Mouse (Mus musculus) neutrophil, adult 5-6 weeks (primary cell): Measurements from ENCODE around the gene Robo1. TPM values are rescaled to one million over a fixed set of nuclear protein-coding genes. Genes with fewer than 3 reads are reported as not detected.

Experiments used
- ATAC-seq: fragments of 151-379, 151-347 bp; 2 replicates; pipeline ENCODE4 v1.8.0; 2017; ENCODE audit warnings: mild to moderate bottlenecking, moderate TSS enrichment; ENCODE audit not compliant: insufficient number of reproducible peaks, poor library complexity, low FRiP score, severe bottlenecking; ENCODE audit errors: extremely low read depth
- total RNA-seq: library from RNA; stranded (forward); fragments of 200-1000 nt; gene quantifications from 2 replicates; pipeline ENCODE4 v1.2.3, GENCODE M21; 2017

The Robo1 gene
- total RNA-seq, 1 experiment from 2014 or later, result not detected

DNA sequence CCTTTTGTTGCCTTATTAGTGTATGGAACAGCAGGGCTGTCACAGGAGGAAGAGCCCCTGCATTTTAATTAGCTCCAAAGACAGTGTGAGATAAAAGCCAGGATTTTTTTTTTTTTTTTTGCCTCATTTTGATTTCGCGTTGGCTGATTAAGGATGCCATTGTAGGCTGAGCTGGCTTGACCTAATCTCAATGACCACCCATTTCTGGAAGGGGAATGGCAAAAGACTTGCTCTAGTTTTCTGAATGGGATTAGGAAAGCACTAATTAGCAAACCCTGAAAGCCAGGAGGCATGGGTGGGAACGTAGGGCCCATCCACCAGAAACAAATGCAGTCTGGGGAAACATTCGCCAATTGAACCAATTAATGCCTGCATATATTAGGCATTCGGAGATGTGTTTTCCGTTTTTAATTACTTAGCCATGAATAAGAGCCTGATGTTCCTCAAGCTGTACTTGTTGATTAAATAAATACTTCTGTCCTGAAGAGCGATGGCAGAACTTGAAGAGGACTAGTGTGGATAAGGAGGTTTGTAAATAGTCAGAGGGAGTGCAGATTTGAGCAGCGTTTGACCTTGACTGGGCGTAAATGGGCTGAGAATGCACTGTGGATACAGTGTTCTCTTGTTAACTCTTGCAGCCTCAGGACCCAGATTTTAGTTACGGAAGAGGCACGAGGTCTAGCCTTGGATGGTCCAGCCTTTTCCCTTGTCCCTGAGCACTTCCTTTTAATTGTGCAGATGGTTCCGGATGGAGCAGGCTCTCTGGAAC, 391.3 kb downstream of the Robo1 start:
- ATAC-seq, result no peak

DNA sequence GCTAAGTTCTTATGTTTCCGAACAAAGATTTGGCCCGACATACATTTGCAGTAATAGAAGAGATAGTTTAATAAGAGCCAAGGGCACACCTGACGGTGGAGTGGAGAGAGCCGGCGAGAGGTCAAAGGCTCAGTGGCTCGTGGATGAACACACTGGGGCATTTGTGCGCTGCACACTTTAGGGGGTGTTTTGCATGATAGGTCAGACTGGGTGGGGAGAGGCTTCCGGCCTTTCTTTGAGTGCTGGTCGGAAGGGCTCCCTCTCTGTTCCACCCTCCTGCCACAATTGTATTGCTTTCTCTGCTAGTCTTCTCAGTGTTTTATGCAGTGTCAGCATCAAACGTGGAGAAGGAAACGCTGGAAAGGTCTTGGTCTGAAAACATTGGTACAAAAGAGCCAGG, 392.2 kb downstream of the Robo1 start:
- ATAC-seq, result no peak

DNA sequence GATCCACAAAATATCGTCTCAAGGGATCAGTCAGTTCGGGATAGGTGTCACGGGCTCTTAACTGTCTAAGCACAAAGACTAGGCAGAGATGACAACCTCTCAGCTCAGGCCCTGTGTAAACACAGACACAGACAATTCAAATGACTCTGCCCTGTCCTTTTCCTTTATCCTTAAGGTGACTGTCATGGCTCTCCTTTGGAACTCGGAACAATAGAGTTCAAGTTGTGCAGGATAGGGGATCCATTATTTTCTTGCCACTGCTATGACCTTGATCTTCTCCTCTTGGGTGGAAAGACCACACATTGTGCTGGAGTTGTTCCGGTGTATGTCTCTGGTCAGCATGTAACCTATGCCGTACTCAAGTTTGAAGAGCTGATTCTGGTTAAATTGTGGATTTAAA, 395.4 kb downstream of the Robo1 start:
- no peak for ATAC-seq

DNA sequence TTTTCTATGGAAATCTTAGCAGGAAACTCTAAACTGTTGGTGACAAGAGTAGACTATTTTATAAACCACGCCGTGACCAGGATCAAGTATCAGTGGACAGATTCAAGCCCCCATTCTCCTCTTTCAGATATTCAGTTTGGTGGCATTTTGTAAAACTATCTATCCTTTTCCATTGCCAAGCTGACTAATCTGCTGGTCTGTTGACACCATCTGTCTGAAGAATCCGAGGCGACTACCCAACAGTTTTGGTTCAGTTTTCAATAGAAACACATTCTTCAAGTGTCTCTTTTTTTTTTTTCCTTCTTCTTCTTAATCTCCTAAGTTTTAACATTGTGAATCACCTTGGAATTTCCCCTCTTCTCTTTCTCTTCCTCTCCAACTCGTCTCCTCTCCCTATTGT, 397.7 kb downstream of the Robo1 start:
- no peak for ATAC-seq

DNA sequence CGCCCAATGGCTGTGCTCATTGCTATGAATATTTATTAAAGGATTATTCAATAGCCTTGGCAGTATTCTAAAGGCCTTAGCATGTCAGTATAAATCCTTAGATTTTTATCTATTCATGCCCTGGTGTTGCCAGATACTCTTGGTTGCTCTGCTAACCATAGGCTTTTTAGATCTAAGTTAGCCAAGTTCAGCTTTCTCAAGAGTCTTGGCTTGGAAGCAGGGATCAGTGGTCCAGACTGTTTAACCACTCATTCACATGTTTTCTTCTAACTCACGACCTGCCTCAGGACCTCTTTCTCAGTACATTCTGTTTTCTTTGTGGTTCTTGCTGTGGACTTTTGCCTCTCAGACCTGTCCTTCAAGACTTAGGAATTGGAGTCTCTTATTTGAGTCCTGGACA, 400.4 kb downstream of the Robo1 start:
- no peak for ATAC-seq

DNA sequence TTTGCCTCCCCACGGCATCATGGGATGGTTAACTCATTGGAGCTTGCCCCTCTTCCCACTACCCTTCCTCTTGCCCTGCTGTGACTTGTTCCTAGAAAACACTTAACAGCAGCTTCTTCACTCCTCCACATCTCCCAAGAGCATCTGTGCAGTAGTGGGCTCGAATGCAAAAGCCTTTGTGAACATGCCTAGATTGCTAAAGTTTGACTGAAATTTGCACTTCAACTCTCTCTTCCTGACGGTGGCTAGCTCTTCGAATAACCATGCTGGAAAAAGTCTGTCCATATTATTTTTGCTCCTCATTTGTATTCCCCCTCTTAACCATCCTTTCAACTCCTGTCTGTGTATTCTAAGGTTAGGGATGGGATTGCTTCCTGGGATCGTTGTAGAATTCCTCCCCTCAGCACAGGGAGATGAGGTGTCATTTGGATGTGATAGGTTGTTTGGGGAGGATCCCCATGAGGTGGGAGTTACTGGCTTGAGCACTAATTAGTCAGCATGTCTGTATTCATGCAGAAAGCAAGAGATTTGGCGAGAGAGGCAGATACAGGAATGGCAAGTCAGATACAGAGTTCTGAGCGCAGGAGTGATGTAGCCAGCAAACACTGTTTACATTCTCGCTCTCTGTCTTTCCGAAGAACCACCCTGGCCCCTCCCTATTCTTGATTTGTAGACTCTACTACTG, 409.2 kb downstream of the Robo1 start:
- no peak for ATAC-seq

DNA sequence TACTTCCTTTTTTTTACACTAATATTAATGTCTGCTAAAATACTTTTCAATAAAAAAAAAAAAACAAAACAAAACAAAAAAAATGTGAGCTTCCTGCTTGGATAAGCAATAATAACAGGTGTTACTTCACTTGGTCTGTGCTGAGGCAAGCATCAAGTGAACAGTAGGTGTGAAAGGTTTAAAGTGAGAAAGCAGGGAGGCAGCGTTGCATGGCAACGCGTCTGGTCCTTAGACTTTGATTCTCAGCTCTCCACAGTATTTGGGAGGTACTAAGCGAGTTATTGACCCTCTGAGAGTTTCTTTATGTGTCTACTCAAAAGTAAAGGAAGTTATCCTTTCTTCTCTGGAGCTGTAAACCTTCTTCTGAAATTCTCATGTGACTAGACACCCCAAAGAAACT, 411.0 kb downstream of the Robo1 start:
- ATAC-seq, result no peak

DNA sequence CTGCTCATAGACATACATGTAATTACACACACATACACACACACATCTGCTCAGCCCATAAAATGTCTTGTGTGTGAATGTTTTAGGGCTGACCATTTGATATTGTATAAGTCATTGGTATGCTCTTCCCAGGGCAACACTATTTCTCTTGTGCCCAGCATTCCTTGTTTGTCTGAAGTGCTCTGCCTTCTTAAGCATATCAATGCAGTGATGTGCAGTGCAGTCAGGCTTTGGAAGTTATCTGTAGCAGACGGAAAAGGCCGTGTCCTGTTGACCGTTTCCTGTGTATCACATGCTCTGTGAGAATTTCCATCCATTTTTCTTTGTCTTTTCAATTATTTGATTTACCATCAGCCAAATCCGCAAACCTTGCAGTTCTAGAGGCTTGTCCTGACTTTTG, 412.9 kb downstream of the Robo1 start:
- ATAC-seq, result no peak

DNA sequence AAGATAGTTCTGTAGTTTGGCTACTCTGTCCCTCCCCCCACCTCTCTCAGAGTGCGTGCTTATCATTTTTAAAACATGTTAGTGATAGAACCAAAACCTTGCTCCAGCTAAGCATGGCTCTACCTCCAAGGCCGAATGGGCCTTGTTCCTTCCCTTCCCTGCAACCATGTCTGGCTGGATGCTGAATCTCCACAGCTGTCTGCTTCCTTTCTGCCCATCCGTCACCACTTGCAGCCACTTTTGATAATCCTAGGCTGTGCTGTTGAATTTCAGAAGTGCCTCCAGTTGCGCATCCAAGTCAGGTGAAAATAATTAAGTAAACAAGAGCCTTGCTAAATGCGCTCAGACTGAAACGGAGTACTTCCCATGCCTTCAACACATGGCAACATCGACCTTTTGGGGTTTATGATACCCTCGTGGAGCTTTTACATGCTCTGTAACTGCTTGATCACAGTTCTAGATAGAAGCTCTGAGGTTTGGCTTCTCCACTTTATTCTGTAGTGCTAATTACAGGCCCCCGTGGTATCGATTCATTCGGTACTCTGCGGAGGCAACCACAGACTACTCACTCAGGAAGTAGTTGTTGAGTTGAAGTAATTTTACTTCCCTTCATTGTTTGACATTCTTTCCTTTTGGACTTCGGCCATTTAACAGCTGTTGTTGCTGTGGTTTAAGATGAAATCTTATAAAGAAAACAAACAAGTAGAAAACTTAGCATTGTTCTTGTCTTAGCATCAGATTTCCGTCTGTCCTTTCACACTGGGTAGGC, 413.8 kb downstream of the Robo1 start:
- no peak for ATAC-seq

DNA sequence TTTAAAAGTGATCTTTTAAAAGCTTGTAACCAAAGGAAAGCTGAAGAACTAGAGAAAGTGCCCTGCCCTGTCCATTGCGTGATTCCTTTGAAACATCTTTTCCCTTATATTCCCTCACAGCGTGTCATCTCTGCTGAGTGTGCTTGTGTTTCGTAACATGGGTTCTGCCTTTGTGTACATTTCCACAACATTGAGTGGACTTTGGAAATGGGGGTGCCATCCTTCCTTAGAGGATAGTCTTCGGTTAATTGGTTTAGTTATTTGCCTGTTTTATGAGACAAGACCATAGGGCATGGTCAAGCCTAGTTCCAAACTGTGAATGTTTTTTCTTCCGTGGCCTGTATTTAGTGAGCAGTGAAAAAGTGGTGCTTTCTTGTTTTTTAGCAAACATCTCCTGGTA, 426.1 kb downstream of the Robo1 start:
- ATAC-seq, result no peak

DNA sequence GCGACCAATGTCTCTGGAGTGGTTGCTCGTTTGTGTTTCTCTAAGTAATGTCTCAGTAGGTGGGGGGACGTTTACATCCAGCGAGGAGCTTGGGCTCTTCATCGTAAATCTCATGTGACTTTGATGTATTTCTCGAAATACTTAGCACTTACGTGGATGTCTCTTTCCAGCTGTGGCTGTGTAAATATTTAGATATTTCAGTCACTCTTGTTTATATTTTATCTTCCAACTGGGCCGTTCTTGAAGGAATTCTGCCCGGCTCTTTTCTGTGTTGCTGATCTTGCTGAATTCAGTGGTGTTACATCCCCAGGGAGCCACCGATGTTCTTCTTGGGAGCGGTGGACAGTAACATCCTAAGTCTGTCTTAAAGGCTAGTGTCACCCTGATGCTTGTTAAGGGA, 427.1 kb downstream of the Robo1 start:
- no peak for ATAC-seq

DNA sequence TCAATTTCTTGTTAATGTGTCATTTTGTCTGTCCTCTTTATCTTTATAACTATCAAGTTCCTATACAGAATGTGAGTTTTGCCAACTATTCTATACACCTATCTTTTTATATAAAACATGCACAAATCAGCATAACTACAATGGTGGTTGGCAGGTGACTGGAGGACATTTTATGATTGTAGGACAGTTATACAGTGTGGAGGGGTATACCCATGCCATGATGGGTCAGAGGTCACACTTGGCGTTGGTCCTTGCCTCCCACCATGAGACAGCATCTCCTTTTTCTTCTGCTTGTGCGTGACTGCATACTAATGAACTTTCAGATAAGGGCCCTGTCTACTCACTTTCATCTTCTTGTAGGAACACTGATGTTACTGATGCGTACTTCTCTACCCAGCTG, 427.5 kb downstream of the Robo1 start:
- ATAC-seq, result no peak

DNA sequence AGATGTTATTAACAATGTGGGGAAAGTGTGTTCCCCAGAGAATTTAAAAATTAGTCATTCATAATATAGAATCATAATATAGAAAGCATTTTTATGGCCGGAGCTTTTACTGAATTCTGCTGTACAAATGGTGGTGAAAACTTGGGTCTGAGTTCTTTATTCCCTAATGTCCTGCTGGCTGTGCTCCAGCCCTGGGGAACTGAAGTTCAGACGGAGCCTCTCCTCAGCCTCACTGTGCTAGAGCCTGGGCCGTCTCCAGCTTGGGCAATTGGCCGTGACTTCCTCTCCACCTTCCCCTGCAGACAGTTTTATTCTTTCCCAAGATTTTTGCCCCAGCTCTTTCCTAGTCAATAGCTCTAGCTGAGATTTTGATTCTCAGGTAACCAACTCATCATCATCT, 429.0 kb downstream of the Robo1 start:
- ATAC-seq, result no peak

DNA sequence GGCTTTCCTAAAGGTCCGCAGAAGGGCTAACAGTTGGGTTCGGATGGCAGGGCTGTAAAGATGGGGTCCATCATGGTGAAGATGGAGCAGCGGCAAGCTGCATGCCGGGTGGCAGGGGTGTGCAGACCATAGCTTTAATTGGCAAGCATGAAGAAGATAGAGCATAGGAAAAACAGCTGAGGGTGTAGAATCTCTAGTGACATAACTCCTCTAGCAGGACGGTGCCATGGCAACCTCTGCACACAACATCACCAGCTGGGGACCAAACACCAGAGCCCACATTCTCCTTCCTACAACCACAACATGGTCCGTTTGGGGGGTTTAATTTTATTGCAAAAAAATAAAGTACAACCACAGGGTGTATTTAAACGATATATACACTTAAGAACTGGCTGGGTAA, 432.1 kb downstream of the Robo1 start:
- ATAC-seq, result no peak

DNA sequence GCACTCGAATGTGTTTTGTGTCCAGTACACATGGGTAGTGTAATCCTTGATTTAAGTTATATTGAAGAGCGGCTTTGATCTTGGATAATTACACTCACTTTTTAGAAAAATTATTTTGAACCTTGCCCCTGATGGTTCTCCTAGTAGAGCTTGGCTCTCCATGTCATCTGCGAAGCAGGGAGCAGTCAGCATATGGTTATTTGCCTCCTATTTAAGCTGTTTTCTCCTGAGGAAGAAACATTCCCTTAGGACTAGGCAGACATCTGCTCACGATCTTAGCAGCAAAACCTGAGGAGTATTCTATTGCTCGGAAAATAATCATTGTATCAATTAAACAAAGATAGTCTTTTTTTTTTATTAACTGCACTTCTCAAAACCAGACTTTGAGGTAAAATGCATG, 439.6 kb downstream of the Robo1 start:
- no peak for ATAC-seq

DNA sequence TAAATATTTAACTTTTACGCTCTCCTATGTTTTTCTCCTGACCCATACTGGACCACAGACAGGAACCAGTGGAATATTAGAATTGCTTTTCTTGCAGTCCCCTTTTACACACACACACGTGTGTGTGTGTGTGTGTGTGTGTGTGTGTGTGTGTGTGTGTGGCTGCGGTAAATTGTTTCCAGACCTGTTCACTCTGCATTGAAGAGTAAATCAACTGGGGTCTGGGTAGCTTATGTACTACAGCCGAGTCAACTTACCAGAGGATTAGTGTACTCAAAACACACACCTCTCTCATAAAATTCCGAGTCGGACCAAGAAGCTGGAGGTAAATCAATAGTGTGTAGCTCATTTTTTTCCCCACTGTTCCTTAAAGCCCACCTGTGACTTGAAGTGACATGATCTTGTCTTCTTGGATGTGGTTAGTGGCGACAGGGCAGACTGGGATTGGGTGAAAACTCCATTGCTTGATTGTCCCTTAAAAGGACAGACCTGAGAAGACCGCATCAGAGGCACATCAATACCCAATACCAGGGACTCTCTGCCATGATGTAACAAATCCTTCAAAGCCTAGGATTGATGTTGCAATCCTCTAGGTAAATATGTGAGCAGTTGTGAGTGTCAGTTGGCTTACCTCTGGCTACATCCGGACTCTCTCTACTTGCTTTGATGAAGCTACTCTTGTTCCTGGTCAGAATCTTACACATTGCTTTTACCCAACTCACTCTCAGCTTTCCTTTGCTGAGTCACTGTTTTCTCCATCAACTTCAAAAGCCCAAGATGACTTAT, 457.2 kb downstream of the Robo1 start:
- ATAC-seq, result no peak

DNA sequence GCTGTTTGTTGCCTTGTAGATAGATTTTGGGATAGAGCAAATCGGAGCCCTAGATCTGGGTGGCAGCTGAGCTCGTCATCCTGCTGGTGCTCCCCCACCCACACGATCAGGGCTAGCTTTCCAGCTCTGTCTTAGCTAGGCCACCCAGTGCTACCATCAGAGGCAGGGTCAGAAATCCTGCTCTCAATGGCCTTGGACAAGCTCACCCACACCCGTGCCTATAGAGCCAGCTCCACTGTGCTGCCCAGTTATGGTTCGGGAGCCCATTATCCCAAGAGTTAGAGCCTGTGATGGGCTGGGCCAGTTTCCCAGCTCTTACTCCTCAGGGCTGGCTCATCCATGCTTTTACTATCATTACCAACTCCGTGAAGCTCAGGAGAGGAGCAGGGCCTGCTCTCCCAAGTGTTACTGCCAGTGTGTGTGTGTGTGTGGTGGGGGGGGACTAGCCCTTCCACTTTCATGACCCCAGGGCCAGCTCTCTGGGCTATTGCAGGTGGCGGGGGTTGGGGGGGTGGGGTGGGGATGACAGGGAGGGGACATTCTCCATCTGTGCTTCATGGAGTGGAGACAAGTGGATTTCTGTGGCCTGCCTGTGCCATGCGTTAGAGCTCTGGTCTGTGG, 461.2 kb downstream of the Robo1 start:
- ATAC-seq, result no peak

DNA sequence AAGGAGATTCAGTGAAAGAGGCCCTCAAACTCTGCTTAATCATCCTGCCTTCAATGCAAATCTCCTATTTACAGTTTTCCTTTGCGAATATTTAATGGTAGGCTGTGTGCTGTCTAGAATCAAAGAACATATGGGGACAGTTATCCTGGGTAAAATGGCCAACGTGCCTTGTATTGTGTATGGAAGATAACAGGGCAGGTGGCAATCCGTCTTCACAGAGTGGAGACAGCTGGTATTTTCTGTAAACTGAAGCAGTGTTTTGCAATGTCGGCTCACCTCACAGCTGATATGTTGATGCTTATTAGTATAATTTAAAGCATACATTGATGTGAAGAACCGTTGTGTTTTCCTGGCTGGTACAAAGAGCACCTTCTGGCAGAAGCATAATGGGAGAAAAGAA, 464.2 kb downstream of the Robo1 start:
- ATAC-seq, result no peak

DNA sequence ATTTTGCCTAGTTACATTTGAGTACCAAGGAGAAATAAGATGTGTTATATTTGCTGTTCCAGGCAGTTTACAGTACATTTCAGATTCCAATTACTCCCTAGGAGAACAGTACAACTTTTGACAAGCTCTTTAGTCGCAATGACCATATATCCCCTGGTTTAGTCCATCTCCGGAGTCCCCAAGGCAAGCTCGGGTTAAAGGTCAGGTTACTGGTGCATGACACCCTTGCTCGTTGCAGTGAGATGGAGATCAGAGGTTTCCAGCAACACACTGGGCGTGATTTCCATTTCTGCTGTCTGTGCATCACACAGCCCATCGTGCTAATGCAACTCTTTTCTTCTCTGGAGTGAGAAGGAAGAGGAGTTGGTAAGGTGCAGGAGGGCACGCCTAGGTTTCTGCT, 464.9 kb downstream of the Robo1 start:
- no peak for ATAC-seq
